Mouse (Mus musculus): Measurements from ENCODE around the gene Pnpt1. TPM values are rescaled to one million over a fixed set of nuclear protein-coding genes. Genes with fewer than 3 reads are reported as not detected.
A peak's percentile ranks its signal among the peaks of the same experiment; 100 is the strongest.

Gene Pnpt1
- total RNA-seq (2014; rRNA removed) (23.5 and 32.0 TPM in 2 replicates), polyA plus RNA-seq (2012; rRNA removed) (12.6 and 13.8 TPM in 2 replicates)

DNA sequence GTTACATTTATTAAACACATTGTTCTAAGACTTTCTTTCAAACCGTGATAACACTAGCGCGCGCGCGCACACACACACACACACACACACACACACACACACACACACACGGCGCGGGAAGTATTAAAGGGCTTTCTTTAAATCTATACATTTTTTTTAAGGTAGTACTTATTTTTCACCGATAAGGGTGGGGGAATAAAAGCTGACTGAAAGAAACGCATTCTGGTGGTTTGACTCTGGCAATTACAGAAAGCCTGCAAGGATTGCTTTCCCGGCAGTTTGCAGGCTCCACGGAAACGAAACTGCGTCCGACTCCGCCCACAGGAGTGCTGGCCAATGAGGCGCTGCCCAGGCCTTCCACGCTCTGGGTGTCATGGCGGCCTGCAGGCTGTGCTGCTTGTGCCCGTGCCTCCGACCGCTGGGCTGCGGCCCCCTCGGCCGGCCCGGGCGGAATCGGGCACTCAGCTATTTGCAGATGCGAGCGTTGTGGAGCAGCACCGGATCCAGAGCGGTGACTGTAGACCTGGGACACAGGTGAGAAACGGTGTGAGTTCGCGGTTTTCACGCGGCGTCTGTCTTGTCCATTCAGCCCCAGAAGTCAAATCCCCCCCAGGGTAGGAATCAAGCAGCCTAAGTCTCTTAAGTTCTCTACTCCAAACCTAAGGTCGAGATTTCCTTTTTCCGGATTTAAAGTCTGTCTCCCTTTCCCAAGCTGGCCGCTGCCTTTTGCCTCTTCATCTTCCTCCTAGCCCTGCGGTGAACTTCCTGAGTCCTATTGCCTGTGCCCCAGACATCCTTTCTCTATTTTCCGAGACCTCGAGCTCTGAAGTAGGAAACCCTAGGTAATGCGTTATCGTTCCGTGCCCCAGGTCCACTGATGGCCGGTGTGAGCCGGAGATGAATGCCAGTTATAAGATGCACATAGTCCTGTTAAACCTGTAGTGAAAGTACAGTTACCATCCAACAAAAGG, at the start of gene Pnpt1:
TSS of gene Pnpt1 (plus strand) at position 360 of the 971 bp plus-strand sequence.
- Histone ChIP-seq H3K79me2 (ENCODE audit: control insufficient read depth, insufficient read depth, low read length) (no peaks in the 10 kb centered on the region; the same call in 1 of the 2 replicates), H3K27ac (replicated peaks; ENCODE audit: insufficient read depth, low read depth, low read length) (peak within 1 kb of the TSS; percentile 51; the same call in 1 of the 2 replicates), H3K9ac (ENCODE audit: low read depth, low read length) (peak within 1 kb of the TSS; percentile 92), H3K36me3 (ENCODE audit: control insufficient read depth, insufficient read depth, low read length) (peaks cover 7% of the 10 kb centered on the region), H3K4me3 (ENCODE audit: insufficient read depth, low read depth, low read length) (peak within 1 kb of the TSS; percentile 95), H3K27me3 (ENCODE audit: control insufficient read depth, insufficient read depth, low read length) (no peaks in the 10 kb centered on the region), H3K4me1 (ENCODE audit: control insufficient read depth, insufficient read depth, low read length) (0 out of 2 replicates have a peak, but pooled peaks cover 1% of the 10 kb centered on the region)
- TF ChIP-seq POLR2A (IDR thresholded peaks at IDR 0.05; ENCODE audit: extremely low read depth, insufficient read depth, low read length) (0 out of 2 replicates have a peak, but pooled peaks have one; percentile 25), CTCF (IDR thresholded peaks at IDR 0.05; ENCODE audit: low read depth, low read length) (no peak)
- DNase-seq (ENCODE audit: extremely low read depth, low read depth, low spot score), result peak; percentile 84
- WGBS, result under 1% methylated on average over 50 of the region's 50 CpGs

DNA sequence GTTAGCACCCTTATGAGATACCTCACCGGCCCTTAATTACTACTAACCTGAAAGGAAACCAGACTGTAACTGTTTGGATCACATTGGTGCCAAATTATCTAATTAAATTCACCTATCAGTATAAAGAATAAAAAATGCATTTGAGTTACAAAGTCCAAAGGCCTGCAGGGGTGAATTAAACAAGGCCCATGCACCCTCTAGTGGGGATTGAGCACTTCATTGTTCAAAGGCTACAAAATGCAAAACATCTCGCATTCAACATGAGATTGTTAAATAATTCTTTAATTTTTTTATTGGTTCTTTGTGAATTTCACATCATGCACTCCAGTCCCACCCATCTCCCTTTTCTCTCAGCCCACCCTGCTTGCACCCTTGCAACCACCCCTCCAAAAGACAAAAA, 38.1 kb upstream of the Pnpt1 start:
- Histone ChIP-seq H3K4me1 (ENCODE audit: control insufficient read depth, insufficient read depth, low read length) (no peaks in the 10 kb centered on the region), H3K79me2 (ENCODE audit: control insufficient read depth, insufficient read depth, low read length) (no peaks in the 10 kb centered on the region), H3K36me3 (ENCODE audit: control insufficient read depth, insufficient read depth, low read length) (no peaks in the 10 kb centered on the region), H3K9ac (ENCODE audit: low read depth, low read length) (no peak overlapping the region), H3K4me3 (ENCODE audit: insufficient read depth, low read depth, low read length) (no peak overlapping the region), H3K27ac (replicated peaks; ENCODE audit: insufficient read depth, low read depth, low read length) (no peak overlapping the region), H3K27me3 (ENCODE audit: control insufficient read depth, insufficient read depth, low read length) (no peaks in the 10 kb centered on the region)
- WGBS, result 84% methylated on average over 2 of the region's 2 CpGs
- no peak for TF ChIP-seq POLR2A (IDR thresholded peaks at IDR 0.05; ENCODE audit: extremely low read depth, insufficient read depth, low read length)
- TF ChIP-seq CTCF (IDR thresholded peaks at IDR 0.05; ENCODE audit: low read depth, low read length), result no peak
- peak; percentile 5 for DNase-seq (ENCODE audit: extremely low read depth, low read depth, low spot score)

DNA sequence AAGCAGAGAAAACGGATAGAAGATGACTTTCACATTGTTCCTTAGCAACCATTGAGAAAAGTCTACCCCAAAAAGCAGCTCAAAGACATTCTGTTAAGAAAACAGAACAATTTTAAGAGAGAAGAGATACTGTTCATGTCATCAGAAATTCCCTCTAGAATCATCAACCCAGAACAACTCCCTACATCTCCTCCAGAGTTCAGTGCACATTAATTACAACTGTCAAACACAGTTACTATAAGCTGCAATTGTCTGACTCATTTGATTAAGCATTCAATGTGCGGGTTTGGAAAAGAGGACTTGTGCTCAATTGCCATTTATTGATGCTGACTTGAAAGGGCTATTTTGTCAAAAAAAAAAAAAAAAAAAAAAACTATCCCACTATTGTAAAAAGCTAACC, 31.6 kb upstream of the Pnpt1 start:
- H3K4me3 ChIP-seq (ENCODE audit: insufficient read depth, low read depth, low read length), result no peak overlapping the region
- no peak overlapping the region for H3K27ac ChIP-seq (replicated peaks; ENCODE audit: insufficient read depth, low read depth, low read length)
- H3K4me1 ChIP-seq (ENCODE audit: control insufficient read depth, insufficient read depth, low read length), result no peaks in the 10 kb centered on the region
- no peaks in the 10 kb centered on the region for H3K27me3 ChIP-seq (ENCODE audit: control insufficient read depth, insufficient read depth, low read length)
- TF ChIP-seq POLR2A (IDR thresholded peaks at IDR 0.05; ENCODE audit: extremely low read depth, insufficient read depth, low read length) (no peak), CTCF (IDR thresholded peaks at IDR 0.05; ENCODE audit: low read depth, low read length) (no peak)
- H3K9ac ChIP-seq (ENCODE audit: low read depth, low read length), result no peak overlapping the region
- 79% methylated on average over 2 of the region's 2 CpGs for WGBS
- DNase-seq (ENCODE audit: extremely low read depth, low read depth, low spot score), result no peak
- no peaks in the 10 kb centered on the region for H3K79me2 ChIP-seq (ENCODE audit: control insufficient read depth, insufficient read depth, low read length)
- no peaks in the 10 kb centered on the region for H3K36me3 ChIP-seq (ENCODE audit: control insufficient read depth, insufficient read depth, low read length)

DNA sequence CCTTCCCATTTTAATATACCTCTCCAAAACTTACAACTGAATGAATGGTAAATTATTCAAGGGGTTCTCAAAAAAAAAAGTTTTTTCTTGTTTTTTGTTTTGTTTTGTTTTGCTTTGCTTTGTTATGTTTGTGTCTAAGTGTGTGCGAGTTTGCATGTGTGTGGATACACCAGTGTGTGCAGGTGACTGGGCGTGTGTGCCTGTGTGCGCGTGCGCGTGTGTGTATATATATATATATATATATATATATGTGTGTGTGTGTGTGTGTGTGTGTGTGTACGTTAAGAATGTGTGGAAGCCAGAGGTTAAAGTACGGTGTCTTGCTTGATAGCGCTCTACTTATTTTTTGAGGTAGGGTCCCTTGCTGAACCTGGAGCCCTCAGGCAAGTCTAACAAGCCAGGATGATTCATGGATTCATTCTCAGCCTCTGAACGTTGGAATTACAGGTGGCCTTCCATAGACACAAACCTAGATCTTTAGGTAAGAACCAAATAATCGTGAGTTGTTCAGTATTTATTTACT, 621 bp upstream of the Pnpt1 start:
- H3K36me3 ChIP-seq (ENCODE audit: control insufficient read depth, insufficient read depth, low read length), result peaks cover 7% of the 10 kb centered on the region
- no peak for TF ChIP-seq POLR2A (IDR thresholded peaks at IDR 0.05; ENCODE audit: extremely low read depth, insufficient read depth, low read length)
- TF ChIP-seq CTCF (IDR thresholded peaks at IDR 0.05; ENCODE audit: low read depth, low read length), result no peak
- H3K4me1 ChIP-seq (ENCODE audit: control insufficient read depth, insufficient read depth, low read length), result 0 out of 2 replicates have a peak, but pooled peaks cover 1% of the 10 kb centered on the region
- H3K9ac ChIP-seq (ENCODE audit: low read depth, low read length), result no peak overlapping the region
- peak overlapping the region; percentile 95 for H3K4me3 ChIP-seq (ENCODE audit: insufficient read depth, low read depth, low read length)
- DNase-seq (ENCODE audit: extremely low read depth, low read depth, low spot score), result no peak
- no peak overlapping the region for H3K27ac ChIP-seq (replicated peaks; ENCODE audit: insufficient read depth, low read depth, low read length)
- H3K79me2 ChIP-seq (ENCODE audit: control insufficient read depth, insufficient read depth, low read length), result no peaks in the 10 kb centered on the region; the same call in 1 of the 2 replicates
- no peaks in the 10 kb centered on the region for H3K27me3 ChIP-seq (ENCODE audit: control insufficient read depth, insufficient read depth, low read length)
- WGBS, result 44% methylated on average over 11 of the region's 11 CpGs

DNA sequence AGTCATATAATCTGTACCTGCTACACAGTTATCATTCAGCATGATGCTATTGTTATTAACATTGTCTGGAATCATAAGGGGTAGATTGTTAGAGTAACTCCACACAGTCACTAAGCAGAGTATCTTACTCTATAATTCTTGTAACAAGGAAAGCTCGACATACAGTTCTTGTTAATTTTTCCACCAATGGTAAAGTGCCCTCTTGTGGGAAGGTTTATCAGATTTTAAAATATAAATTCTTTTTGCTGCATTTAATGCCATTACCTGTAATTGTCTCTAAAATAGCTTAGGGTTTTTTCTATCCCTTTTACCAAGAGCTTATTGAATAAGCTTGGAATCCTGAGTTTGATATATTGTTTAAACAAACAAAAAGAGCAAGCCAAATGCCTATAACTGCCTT, 10.1 kb downstream of the Pnpt1 start:
- WGBS, result 74% methylated on average over 1 of the region's 1 CpGs
- TF ChIP-seq POLR2A (IDR thresholded peaks at IDR 0.05; ENCODE audit: extremely low read depth, insufficient read depth, low read length) (no peak), CTCF (IDR thresholded peaks at IDR 0.05; ENCODE audit: low read depth, low read length) (no peak)
- H3K4me1 ChIP-seq (ENCODE audit: control insufficient read depth, insufficient read depth, low read length), result no peaks in the 10 kb centered on the region
- no peak overlapping the region for H3K9ac ChIP-seq (ENCODE audit: low read depth, low read length)
- H3K27ac ChIP-seq (replicated peaks; ENCODE audit: insufficient read depth, low read depth, low read length), result no peak overlapping the region
- H3K79me2 ChIP-seq (ENCODE audit: control insufficient read depth, insufficient read depth, low read length), result no peaks in the 10 kb centered on the region
- H3K27me3 ChIP-seq (ENCODE audit: control insufficient read depth, insufficient read depth, low read length), result no peaks in the 10 kb centered on the region
- peaks cover 29% of the 10 kb centered on the region for H3K36me3 ChIP-seq (ENCODE audit: control insufficient read depth, insufficient read depth, low read length)
- H3K4me3 ChIP-seq (ENCODE audit: insufficient read depth, low read depth, low read length), result no peak overlapping the region
- DNase-seq (ENCODE audit: extremely low read depth, low read depth, low spot score), result no peak

All from liver, adult 2 months (tissue).